Mouse (Mus musculus) lung, postnatal 0 days (tissue): ENCODE measurements at regions not wholly inside any gene's neighbourhood (a gene's known extent, or its start where the extent isn't known, plus 50 kb on each side); places are given as distances from the start of the nearest gene placed in this dataset.

Experiments
- CTCF ChIP-seq: IDR thresholded peaks from 2 replicates; pipeline ENCODE4 v1.5.1; 2016; ENCODE audit warnings: antibody characterized with exemption, mild to moderate bottlenecking
- EP300 ChIP-seq: IDR thresholded peaks from 2 replicates; pipeline ENCODE4 v1.6.1; 2016; ENCODE audit warnings: antibody characterized with exemption, mild to moderate bottlenecking, control low read depth

GRCm38 (mm10) chr8:115903853-115904420 is 196.3 kb upstream of the Maf start:
- TF ChIP-seq CTCF = no peak
- no peak for TF ChIP-seq EP300
